Mouse (Mus musculus) right cerebral cortex, postnatal 36 days (tissue): ENCODE results near the gene Wdr35.
A peak's percentile ranks its signal among the peaks of the same experiment; 100 is the strongest.

ENCODE experiments used
- DNase-seq, 2 experiments: peaks; one replicate each; pipeline ENCODE4 v3.0.0; 2022; ENCODE audit warnings: low spot score in 2 of 2, mixed read lengths in 1 of 2

Wdr35 gene

DNA sequence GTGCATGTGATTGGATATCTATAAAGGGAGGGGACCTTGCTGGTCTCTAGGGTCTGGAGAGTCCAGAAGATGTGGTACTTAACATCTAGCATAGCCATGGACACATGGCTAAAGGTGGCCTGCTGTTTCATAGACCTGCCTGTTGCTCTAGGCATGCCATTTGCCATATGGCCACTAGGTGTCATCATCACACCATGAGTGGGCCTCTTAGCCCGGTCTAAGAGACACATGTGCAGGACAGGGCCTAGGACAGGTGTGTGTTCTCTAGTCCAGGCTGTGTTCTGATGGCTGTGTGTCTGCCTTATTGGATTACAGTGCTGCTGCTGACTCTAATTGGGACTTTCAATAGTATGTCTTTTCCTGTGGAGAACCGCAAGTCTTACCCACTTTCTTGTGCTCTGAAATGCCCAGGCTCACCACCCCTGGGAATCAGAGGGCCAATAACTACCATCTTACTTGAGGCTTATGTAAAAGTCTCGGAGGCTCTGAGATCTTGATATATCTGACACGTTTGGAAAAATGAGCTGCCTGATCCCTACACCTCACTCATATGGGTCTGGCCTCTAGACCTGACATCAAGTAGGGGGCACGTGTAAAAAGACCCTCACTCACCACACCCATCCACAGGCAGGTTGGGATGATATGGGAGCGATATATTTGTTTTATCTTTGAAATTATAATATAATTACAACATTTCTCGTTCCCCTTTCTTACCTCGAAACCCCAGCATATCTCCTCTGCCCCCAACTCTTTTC is 78.6 kb downstream of the Wdr35 start:
- DNase-seq, result peak; percentile 52 to 53

DNA sequence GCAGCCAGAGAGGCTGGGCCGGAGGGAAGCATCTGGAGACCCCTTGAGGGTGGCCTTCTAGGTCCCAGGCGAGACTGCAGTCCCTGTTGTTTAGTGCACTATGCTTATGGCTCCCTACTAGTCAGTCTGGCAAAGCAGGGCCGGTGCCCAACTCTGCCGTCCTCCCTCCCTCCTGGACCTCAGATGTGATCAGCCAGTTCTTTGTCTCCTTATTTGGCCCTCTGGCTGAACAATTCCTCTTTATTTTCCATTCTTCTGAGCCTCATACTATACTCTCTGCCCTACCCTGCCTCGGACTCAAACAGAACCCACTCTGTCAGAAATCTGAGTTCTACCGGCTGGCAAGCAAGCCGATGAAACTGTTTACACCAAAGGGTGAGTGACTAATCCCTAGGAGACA is 79.7 kb downstream of the Wdr35 start:
- no peak for DNase-seq

GRCm38 (mm10) chr12:9054012-9054411 is 80.3 kb downstream of the Wdr35 start:
- DNase-seq, result no peak

- no peak for DNase-seq
Measured at GRCm38 (mm10) chr12:9055269-9055668, 81.6 kb downstream of the Wdr35 start.

DNA sequence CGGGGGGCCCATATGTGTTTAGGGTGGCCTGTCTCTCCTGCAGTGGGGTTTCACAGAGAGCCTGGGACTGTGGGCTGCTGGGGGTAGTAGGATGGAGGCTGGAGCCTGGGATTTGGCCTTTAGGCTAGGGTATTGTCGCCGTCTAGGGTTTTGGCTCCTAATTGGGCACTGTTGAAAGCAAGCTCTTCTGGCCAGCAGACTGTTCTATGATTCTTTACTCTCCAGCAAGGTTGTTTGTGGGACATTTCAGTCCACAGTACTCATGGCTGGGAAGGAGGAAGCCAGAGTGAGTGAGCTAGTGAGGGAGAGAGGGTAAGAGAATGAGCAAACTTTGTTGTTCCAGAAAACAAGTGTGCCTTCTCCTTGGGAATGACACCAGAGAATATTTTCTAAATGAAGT is 85.8 kb downstream of the Wdr35 start:
- no peak for DNase-seq

GRCm38 (mm10) chr12:9059965-9060364 is 86.3 kb downstream of the Wdr35 start:
- DNase-seq, result no peak

GRCm38 (mm10) chr12:9063611-9064010 is 89.9 kb downstream of the Wdr35 start:
- no peak for DNase-seq

DNA sequence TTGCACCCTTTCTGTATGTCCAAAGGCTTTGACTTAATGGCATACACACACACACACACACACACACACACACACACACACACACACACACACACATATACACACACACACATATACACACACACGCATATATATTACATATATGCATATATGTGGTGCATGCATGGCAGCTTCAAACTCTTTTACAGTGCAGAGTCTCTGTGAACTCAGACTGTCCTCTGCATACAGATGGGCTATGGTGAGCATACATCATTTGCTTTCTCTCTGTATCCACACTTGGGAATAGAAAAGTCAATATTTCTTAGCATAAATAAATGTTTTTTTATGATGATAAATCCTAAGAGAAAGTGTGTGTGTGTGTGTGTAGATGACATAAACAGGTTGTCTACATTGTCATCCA is 97.4 kb downstream of the Wdr35 start:
- no peak for DNase-seq

DNA sequence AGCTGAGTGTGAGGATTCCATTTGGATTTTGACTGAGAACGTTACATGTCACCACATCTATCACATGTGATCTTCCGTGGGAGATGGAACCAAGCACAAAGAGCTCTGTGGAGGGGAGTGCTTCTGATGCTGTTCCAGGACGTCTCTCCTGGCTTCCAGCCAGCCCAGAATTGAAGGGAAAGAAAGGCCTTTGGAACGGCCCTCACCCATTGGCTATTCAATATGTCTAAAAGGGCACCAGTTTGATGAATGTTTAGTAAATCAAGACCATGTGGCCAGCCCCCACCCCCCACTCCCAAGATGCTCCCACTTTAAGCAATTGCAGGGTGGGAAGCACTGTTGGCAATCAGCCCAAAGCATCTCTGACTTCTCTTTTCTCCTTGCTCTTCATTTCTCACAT is 97.8 kb downstream of the Wdr35 start:
- DNase-seq, result no peak

DNA sequence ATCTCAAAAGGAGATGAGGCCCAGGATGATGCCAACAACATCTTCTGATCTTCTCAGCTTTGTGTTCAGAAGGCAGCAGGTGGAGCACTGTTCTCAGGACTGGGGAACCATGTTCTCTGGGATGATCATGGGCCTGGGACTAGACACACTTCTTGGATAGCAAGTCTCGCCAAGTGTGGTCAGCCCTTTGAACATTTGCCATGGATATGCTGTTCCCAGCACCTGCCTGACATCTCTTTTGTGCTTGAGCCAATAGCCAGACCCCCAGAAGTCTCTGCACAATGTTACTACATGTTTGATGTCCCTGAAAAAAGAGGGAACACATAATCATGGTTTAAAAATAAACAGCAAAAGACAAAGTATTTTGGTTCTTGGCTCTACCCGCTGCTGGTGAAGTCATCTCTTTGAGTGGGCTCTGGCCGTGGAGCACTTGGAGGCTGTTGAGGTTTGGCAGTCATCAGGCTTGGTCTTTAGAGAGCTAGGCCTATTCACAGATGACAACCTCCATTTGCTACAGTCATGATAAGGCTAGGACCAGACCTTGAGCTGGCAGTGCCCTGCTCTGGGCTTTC is 103.9 kb downstream of the Wdr35 start:
- DNase-seq, result no peak
